Mouse (Mus musculus) intestine, embryonic 16.5 days (tissue): Measurements from ENCODE around the gene Kmt5b. TPM values are rescaled to one million over a fixed set of nuclear protein-coding genes. Genes with fewer than 3 reads are reported as not detected.

Source experiments
- ATAC-seq: fragments of 200-750 bp; cut with Nextera tagmentation; 2 replicates; pipeline ENCODE4 v1.8.0; 2017; ENCODE audit warnings: moderate TSS enrichment, moderate library complexity
- H3K27ac ChIP-seq: fragments of 300-500 bp; sonication (generic); 2 replicates; pipeline ENCODE4 v1.5.1; 2014; ENCODE audit warnings: mild to moderate bottlenecking, low read length
- H3K27me3 ChIP-seq: fragments of 300-500 bp; sonication (generic); replicated peaks from 2 replicates; pipeline ENCODE4 v1.6.1; 2014; ENCODE audit warnings: low read length, control low read depth, mixed read lengths; ENCODE audit not compliant: control insufficient read depth, insufficient read depth
- H3K36me3 ChIP-seq: fragments of 300-500 bp; sonication (generic); 2 replicates; pipeline ENCODE4 v1.6.1; 2014; ENCODE audit warnings: low read length, control low read depth; ENCODE audit not compliant: control insufficient read depth, insufficient read depth
- H3K4me1 ChIP-seq: fragments of 300-500 bp; sonication (generic); 2 replicates; pipeline ENCODE4 v1.6.1; 2014; ENCODE audit warnings: low read length, control low read depth, mixed read lengths; ENCODE audit not compliant: control insufficient read depth, insufficient read depth
- H3K4me2 ChIP-seq: fragments of 300-500 bp; sonication (generic); 2 replicates; pipeline ENCODE4 v1.6.1; 2014; ENCODE audit warnings: low read depth, low read length, control low read depth
- H3K4me3 ChIP-seq: fragments of 300-500 bp; sonication (generic); 2 replicates; pipeline ENCODE4 v1.5.1; 2014; ENCODE audit warnings: mild to moderate bottlenecking, low read length
- H3K9ac ChIP-seq: fragments of 300-500 bp; sonication (generic); 2 replicates; pipeline ENCODE4 v1.6.1; 2014; ENCODE audit warnings: low read depth, low read length
- H3K9me3 ChIP-seq: fragments of 300-500 bp; sonication (generic); 2 replicates; pipeline ENCODE4 v1.6.1; 2016; ENCODE audit warnings: low read length, control low read depth; ENCODE audit not compliant: control insufficient read depth
- WGBS: fragments of 180-500 bp; shearing (Covaris S2); extraction: QIAGEN DNeasy Blood & Tissue Kit; methylation state at CpG from one replicate; pipeline ENCODE4 v1.1.7; 2014; 5-methylcytosine and 5-hydroxymethylcytosine counted together
- polyA plus RNA-seq: library from polyadenylated mRNA; unstranded; fragments of >200 nt; fragmentation: Nextera tagmentation; extraction: Ambion mirVana; gene quantifications from 2 replicates; pipeline ENCODE4 v1.2.1, GENCODE M21; 2015

Kmt5b gene
- polyA plus RNA-seq, 1 experiment from 2014 or later, result 16.5 TPM

DNA sequence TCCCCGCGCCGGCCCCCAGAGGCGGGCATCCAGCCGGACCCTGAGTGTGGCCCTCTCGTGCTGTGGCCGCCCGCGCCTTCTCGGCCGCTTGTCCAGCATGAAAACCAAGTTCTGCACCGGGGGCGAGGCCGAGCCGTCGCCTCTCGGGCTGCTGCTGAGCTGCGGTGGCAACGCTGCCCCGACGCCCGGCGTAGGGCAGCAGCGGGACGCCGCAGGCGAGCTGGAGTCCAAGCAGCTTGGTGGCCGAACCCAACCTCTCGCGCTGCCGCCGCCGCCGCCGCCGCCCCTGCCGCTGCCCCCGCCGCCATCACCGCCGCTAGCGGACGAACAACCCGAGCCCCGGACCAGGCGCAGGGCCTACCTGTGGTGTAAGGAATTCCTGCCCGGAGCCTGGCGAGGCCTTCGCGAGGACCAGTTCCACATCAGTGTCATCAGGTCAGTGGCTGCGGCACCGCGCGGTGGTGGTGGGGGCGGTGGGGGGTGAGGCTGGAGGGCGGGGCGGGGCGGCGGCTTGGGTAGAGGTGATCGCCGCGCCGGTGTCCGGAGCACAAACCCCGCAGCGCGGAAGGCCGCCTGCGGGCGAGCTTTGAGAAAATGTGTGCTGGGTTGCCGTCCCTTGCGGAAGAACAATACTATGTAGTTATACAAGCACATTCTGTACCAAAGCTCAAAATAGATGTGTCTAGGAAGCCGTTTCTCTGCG, 84.9 kb downstream of the Kmt5b start:
- WGBS, result under 1% methylated on average over 74 of the region's 74 CpGs
- no peaks in the 10 kb centered on the region for H3K9me3 ChIP-seq
- H3K27me3 ChIP-seq, result no peaks in the 10 kb centered on the region
- no peaks in the 10 kb centered on the region for H3K36me3 ChIP-seq
- peaks cover 26% of the 10 kb centered on the region for H3K4me1 ChIP-seq
- H3K4me2 ChIP-seq, result peak overlapping the region; percentile 69
- H3K27ac ChIP-seq, result peak overlapping the region; percentile 99
- peak overlapping the region; percentile 90 for H3K4me3 ChIP-seq
- peak; percentile 6 for ATAC-seq
- H3K9ac ChIP-seq, result peak overlapping the region; percentile 93

DNA sequence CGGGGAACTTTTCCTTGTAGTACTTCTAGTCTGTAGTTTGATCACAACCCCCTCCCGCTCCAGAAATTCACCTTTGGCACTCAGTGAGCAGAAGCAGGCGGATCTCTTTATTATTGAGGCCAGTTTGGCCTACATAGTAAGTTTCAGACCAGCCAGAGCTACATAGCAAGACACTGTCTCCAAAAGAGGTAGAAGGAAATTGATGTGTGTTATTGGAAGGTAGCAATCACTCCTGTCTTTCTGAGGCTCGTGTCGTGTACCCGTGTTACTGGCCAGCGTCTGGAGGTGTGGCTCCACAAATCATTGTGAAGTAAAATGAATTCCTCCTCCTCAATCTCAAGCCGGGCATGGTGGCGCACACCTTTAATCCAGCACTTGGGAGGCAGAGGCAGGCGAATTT, 85.9 kb downstream of the Kmt5b start:
- peak overlapping the region; percentile 69 for H3K4me2 ChIP-seq
- no peak overlapping the region for H3K27ac ChIP-seq
- peaks cover 26% of the 10 kb centered on the region for H3K4me1 ChIP-seq
- peak overlapping the region; percentile 90 for H3K4me3 ChIP-seq
- 0 out of 2 replicates have a peak overlapping the region, but pooled peaks have one; percentile 2 for H3K9ac ChIP-seq
- no peaks in the 10 kb centered on the region for H3K27me3 ChIP-seq
- no peaks in the 10 kb centered on the region for H3K9me3 ChIP-seq
- H3K36me3 ChIP-seq, result no peaks in the 10 kb centered on the region
- WGBS, result 81% methylated on average over 10 of the region's 10 CpGs
- ATAC-seq, result no peak

DNA sequence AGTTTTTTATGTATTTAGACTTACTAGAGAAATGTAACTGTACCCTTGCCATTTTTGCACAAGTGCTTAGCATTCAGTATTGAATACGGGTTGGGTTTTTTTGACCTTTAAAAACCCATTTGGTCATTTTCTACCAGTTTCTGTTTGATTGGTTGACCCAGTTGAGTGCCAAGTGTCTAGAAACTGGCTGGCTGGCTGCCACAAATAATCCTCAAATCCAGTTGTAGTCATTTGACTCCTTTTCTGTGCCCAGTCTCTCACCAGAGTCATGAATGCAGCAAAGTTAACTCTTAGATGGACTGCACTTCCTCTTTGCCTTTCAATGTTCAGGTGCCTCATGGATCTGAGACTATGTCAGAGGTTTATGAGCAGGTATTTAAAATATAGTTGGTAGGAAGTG, 86.7 kb downstream of the Kmt5b start:
- Histone ChIP-seq H3K27ac (no peak overlapping the region), H3K9ac (no peak overlapping the region), H3K4me3 (peak overlapping the region; percentile 90), H3K27me3 (no peaks in the 10 kb centered on the region), H3K36me3 (no peaks in the 10 kb centered on the region), H3K9me3 (no peaks in the 10 kb centered on the region), H3K4me1 (peaks cover 23% of the 10 kb centered on the region), H3K4me2 (peak overlapping the region; percentile 69)
- 93% methylated on average over 1 of the region's 1 CpGs for WGBS
- no peak for ATAC-seq

DNA sequence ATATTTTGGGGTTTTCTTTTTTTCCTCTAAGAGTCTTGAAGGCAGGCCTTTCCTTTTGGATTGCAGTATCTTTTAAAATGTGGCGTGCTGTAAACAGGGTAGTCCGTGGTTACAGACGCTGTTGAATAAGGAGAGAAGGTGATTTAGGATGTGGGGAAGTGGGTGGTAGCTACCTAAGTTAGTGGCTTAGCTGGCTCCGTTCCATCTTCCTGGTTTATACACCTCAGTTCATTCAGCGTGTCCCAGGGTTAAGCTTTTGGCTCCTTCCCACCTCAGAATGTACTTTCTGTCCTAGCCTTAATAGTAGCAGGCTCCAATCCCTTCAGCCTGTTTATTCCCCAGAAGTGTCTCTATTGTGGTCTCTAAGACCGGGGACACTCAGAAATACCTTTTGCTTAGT, 87.9 kb downstream of the Kmt5b start:
- no peaks in the 10 kb centered on the region for H3K27me3 ChIP-seq
- H3K9me3 ChIP-seq, result no peaks in the 10 kb centered on the region
- no peak overlapping the region for H3K27ac ChIP-seq
- H3K9ac ChIP-seq, result no peak overlapping the region
- WGBS, result 56% methylated on average over 6 of the region's 6 CpGs
- peak overlapping the region; percentile 24; the same call in 1 of the 2 replicates for H3K4me2 ChIP-seq
- no peaks in the 10 kb centered on the region for H3K36me3 ChIP-seq
- H3K4me1 ChIP-seq, result peaks cover 23% of the 10 kb centered on the region
- ATAC-seq, result no peak
- peak overlapping the region; percentile 4; the same call in 1 of the 2 replicates for H3K4me3 ChIP-seq

DNA sequence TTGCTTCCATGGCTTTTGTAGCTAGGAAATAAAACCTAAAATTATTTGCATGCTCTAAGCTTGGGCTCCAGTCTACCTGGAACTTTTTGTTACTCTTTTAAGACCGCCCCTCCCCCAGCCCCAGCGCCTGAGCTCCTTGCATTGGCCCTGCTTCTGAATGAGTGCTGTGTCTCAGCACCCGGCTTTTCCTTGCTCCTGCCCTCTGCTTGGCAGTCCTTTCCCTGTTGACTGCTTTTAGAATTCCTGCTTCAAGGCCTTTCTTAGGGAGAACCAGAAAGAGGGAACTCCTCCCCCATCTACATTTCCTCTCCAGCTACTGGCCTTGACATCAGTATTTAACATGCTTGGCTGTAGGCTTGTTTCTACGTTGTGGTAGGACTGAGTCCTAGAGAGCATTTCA, 88.4 kb downstream of the Kmt5b start:
- H3K4me2 ChIP-seq, result no peak overlapping the region

DNA sequence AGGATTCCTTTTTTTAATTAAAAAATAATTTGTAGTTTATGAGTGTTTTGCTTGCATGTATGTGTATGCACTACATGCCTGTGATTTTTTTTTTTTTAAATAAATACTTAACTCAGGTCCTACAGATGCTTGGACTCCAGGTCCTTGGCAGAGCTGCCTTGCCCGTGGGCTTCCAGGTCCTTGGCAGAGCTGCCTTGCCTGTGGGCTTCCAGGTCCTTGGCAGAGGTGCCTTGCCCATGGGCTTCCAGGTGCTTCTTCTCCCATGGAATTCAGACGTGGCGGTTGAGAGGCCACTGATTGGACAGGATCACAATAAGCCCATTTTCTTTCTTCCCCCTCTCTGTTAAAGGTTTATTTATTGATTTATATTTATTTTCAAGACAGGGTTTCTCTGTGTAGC, 90.0 kb downstream of the Kmt5b start:
- Histone ChIP-seq H3K36me3 (no peaks in the 10 kb centered on the region), H3K4me2 (no peak overlapping the region), H3K4me1 (peaks cover 16% of the 10 kb centered on the region), H3K9me3 (no peaks in the 10 kb centered on the region), H3K27me3 (no peaks in the 10 kb centered on the region), H3K4me3 (no peak overlapping the region), H3K27ac (no peak overlapping the region), H3K9ac (no peak overlapping the region)
- 77% methylated on average over 3 of the region's 3 CpGs for WGBS
- ATAC-seq, result no peak

More for the DNA sequence above, 88.4 kb downstream of the Kmt5b start:
- Histone ChIP-seq H3K4me1 (peaks cover 21% of the 10 kb centered on the region), H3K27ac (no peak overlapping the region), H3K9me3 (no peaks in the 10 kb centered on the region), H3K27me3 (no peaks in the 10 kb centered on the region), H3K9ac (no peak overlapping the region), H3K36me3 (no peaks in the 10 kb centered on the region), H3K4me3 (peak overlapping the region; percentile 4; the same call in 1 of the 2 replicates)
- ATAC-seq, result no peak
- WGBS, result 28% methylated on average over 4 of the region's 4 CpGs

DNA sequence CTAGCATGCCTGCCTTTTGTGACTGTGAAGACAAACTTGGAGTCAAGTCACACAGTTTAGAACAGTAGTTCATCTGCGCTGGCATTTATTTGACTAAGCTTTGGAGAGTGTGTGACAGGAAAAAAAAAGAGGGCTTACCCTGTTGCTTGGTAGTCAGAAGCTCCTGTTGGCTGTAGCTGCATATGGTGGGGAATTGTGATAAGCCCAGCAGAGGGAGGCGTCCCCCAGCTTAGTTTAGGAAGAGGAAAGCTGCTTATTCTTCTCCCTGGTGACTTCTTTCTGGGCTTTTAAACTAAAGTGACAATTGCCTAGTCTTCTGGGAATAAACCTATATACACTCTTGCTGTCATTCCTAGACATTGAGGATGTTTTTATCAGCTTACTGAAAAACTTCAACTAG, 95.5 kb downstream of the Kmt5b start:
- H3K4me3 ChIP-seq, result no peak overlapping the region
- H3K9ac ChIP-seq, result no peak overlapping the region
- no peak overlapping the region for H3K4me2 ChIP-seq
- H3K9me3 ChIP-seq, result no peaks in the 10 kb centered on the region
- no peaks in the 10 kb centered on the region for H3K4me1 ChIP-seq
- peaks cover 5% of the 10 kb centered on the region; the same call in 1 of the 2 replicates for H3K36me3 ChIP-seq
- WGBS, result 67% methylated on average over 2 of the region's 2 CpGs
- no peak overlapping the region for H3K27ac ChIP-seq
- no peak for ATAC-seq
- no peaks in the 10 kb centered on the region for H3K27me3 ChIP-seq

DNA sequence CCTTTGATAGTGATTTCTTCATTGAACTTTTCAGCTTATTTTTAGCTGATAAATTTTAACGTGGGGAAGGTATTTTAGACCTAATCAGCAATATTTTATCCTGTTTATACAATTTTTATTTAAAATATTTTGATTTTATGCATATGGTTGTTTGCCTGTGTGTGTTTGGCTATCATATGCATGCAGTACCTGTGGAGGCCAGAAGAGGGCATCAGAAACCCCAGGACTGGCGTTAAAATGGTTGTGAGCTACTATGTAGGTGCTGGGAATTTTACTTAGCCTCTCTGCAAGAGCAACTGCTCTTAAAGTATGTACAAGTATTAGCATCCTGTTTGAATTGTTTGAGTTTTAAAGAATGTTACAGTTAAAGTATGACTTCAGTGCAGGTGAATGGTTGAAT, 97.7 kb downstream of the Kmt5b start:
- no peak for ATAC-seq
- H3K4me2 ChIP-seq, result no peak overlapping the region
- no peak overlapping the region for H3K4me3 ChIP-seq
- no peak overlapping the region for H3K9ac ChIP-seq
- no peak overlapping the region for H3K27ac ChIP-seq
- no peaks in the 10 kb centered on the region for H3K9me3 ChIP-seq
- WGBS, result 82% methylated on average over 2 of the region's 2 CpGs
- no peaks in the 10 kb centered on the region for H3K27me3 ChIP-seq
- peaks cover 5% of the 10 kb centered on the region; the same call in 1 of the 2 replicates for H3K36me3 ChIP-seq
- H3K4me1 ChIP-seq, result no peaks in the 10 kb centered on the region
